Mouse (Mus musculus) embryonic facial prominence, embryonic 13.5 days (tissue): ENCODE measurements at regions not wholly inside any gene's neighbourhood (a gene's known extent, or its start where the extent isn't known, plus 50 kb on each side); places are given as distances from the start of the nearest gene placed in this dataset.

Experiments used
- ATAC-seq: fragments of 200-750 bp; cut with Nextera tagmentation; 2 replicates; pipeline ENCODE4 v1.8.0; 2017; ENCODE audit warnings: low read depth; ENCODE audit not compliant: insufficient number of reproducible peaks, insufficient read depth, low FRiP score, low TSS enrichment
- H3K27ac ChIP-seq: fragments of 300-500 bp; sonication (generic); 2 replicates; pipeline ENCODE4 v1.5.1; 2015; ENCODE audit warnings: moderate library complexity, mild to moderate bottlenecking, inconsistent platforms
- H3K27me3 ChIP-seq: fragments of 300-500 bp; sonication (generic); 2 replicates; pipeline ENCODE4 v1.6.1; 2015; ENCODE audit warnings: mild to moderate bottlenecking, inconsistent platforms
- H3K36me3 ChIP-seq: fragments of 300-500 bp; sonication (generic); 2 replicates; pipeline ENCODE4 v1.6.1; 2015; ENCODE audit warnings: mild to moderate bottlenecking, inconsistent platforms
- H3K4me1 ChIP-seq: fragments of 300-500 bp; sonication (generic); 2 replicates; pipeline ENCODE4 v1.6.1; 2015; ENCODE audit warnings: inconsistent platforms
- H3K4me2 ChIP-seq: fragments of 300-500 bp; sonication (generic); 2 replicates; pipeline ENCODE4 v1.6.1; 2015; ENCODE audit warnings: moderate library complexity, mild to moderate bottlenecking, inconsistent platforms
- H3K4me3 ChIP-seq: fragments of 300-500 bp; sonication (generic); 2 replicates; pipeline ENCODE4 v1.5.1; 2015; ENCODE audit warnings: mild to moderate bottlenecking, inconsistent platforms
- H3K9ac ChIP-seq: fragments of 300-500 bp; sonication (generic); 2 replicates; pipeline ENCODE4 v1.6.1; 2015; ENCODE audit warnings: mild to moderate bottlenecking, inconsistent platforms
- H3K9me3 ChIP-seq: fragments of 300-500 bp; sonication (generic); 2 replicates; pipeline ENCODE4 v1.6.1; 2016; ENCODE audit warnings: inconsistent platforms
- WGBS: fragments of 180-500 bp; shearing (Covaris S2); methylation state at CpG from one replicate; pipeline ENCODE4 v1.1.7; 2015; ENCODE audit warnings: mixed read lengths; 5-methylcytosine and 5-hydroxymethylcytosine counted together

GRCm38 (mm10) chr6:93093770-93094169 lies 150.5 kb upstream of the Adamts9 start:
- WGBS = 83% methylated on average over 2 of the region's 2 CpGs
- H3K4me3 ChIP-seq = no peak overlapping the region
- no peaks in the 10 kb centered on the region for H3K36me3 ChIP-seq
- H3K9ac ChIP-seq = no peak overlapping the region
- no peaks in the 10 kb centered on the region for H3K4me1 ChIP-seq
- H3K27me3 ChIP-seq = no peaks in the 10 kb centered on the region
- no peak overlapping the region for H3K4me2 ChIP-seq
- no peaks in the 10 kb centered on the region for H3K9me3 ChIP-seq
- H3K27ac ChIP-seq = no peak overlapping the region
- ATAC-seq = no peak

GRCm38 (mm10) chr6:93087329-93087728 lies 144.0 kb upstream of the Adamts9 start:
- Histone ChIP-seq H3K27me3 (no peaks in the 10 kb centered on the region), H3K9me3 (no peaks in the 10 kb centered on the region), H3K4me3 (no peak overlapping the region), H3K27ac (no peak overlapping the region), H3K4me1 (0 out of 2 replicates have a peak, but pooled peaks cover under 1% of the 10 kb centered on the region), H3K9ac (no peak overlapping the region), H3K4me2 (no peak overlapping the region), H3K36me3 (no peaks in the 10 kb centered on the region)
- WGBS = 74% methylated on average over 2 of the region's 2 CpGs
- ATAC-seq = no peak

GRCm38 (mm10) chr6:93084286-93084685 lies 141.0 kb upstream of the Adamts9 start:
- H3K4me2 ChIP-seq = no peak overlapping the region
- no peak for ATAC-seq
- H3K4me1 ChIP-seq = peaks cover 4% of the 10 kb centered on the region; the same call in 1 of the 2 replicates
- no peak overlapping the region for H3K9ac ChIP-seq
- WGBS = 83% methylated on average over 1 of the region's 1 CpGs
- H3K4me3 ChIP-seq = no peak overlapping the region
- H3K27me3 ChIP-seq = no peaks in the 10 kb centered on the region
- H3K27ac ChIP-seq = no peak overlapping the region
- H3K9me3 ChIP-seq = no peaks in the 10 kb centered on the region
- H3K36me3 ChIP-seq = no peaks in the 10 kb centered on the region

- Histone ChIP-seq H3K27ac (no peak overlapping the region), H3K9me3 (no peaks in the 10 kb centered on the region), H3K4me2 (no peak overlapping the region), H3K4me3 (no peak overlapping the region), H3K36me3 (no peaks in the 10 kb centered on the region), H3K27me3 (no peaks in the 10 kb centered on the region), H3K9ac (no peak overlapping the region), H3K4me1 (peaks cover 4% of the 10 kb centered on the region; the same call in 1 of the 2 replicates)
- 54% methylated on average over 6 of the region's 6 CpGs for WGBS
- ATAC-seq = no peak
These were observed 140.4 kb upstream of the Adamts9 start for GRCm38 (mm10) chr6:93083716-93084115.

GRCm38 (mm10) chr6:93082205-93082604 lies 138.9 kb upstream of the Adamts9 start:
- Histone ChIP-seq H3K9ac (no peak overlapping the region), H3K27ac (no peak overlapping the region), H3K4me2 (no peak overlapping the region), H3K9me3 (no peaks in the 10 kb centered on the region), H3K36me3 (no peaks in the 10 kb centered on the region), H3K4me1 (peaks cover 4% of the 10 kb centered on the region; the same call in 1 of the 2 replicates), H3K4me3 (no peak overlapping the region), H3K27me3 (no peaks in the 10 kb centered on the region)
- no peak for ATAC-seq
- 56% methylated on average over 4 of the region's 4 CpGs for WGBS

GRCm38 (mm10) chr6:93076681-93077080 lies 133.4 kb upstream of the Adamts9 start:
- Histone ChIP-seq H3K4me1 (no peaks in the 10 kb centered on the region), H3K27ac (no peak overlapping the region), H3K4me3 (no peak overlapping the region), H3K27me3 (no peaks in the 10 kb centered on the region), H3K9ac (no peak overlapping the region), H3K36me3 (no peaks in the 10 kb centered on the region), H3K4me2 (no peak overlapping the region), H3K9me3 (no peaks in the 10 kb centered on the region)
- no peak for ATAC-seq
- WGBS = 85% methylated on average over 1 of the region's 1 CpGs

GRCm38 (mm10) chr6:93075867-93076266 lies 132.6 kb upstream of the Adamts9 start:
- H3K27ac ChIP-seq = no peak overlapping the region
- H3K4me2 ChIP-seq = no peak overlapping the region
- 75% methylated on average over 5 of the region's 5 CpGs for WGBS
- H3K9ac ChIP-seq = no peak overlapping the region
- H3K9me3 ChIP-seq = no peaks in the 10 kb centered on the region
- no peaks in the 10 kb centered on the region for H3K27me3 ChIP-seq
- H3K4me1 ChIP-seq = no peaks in the 10 kb centered on the region
- no peak overlapping the region for H3K4me3 ChIP-seq
- ATAC-seq = no peak
- no peaks in the 10 kb centered on the region for H3K36me3 ChIP-seq

GRCm38 (mm10) chr6:93075011-93075410 lies 131.7 kb upstream of the Adamts9 start:
- H3K9ac ChIP-seq = no peak overlapping the region
- H3K9me3 ChIP-seq = no peaks in the 10 kb centered on the region
- no peaks in the 10 kb centered on the region for H3K27me3 ChIP-seq
- H3K4me1 ChIP-seq = no peaks in the 10 kb centered on the region
- no peak overlapping the region for H3K4me2 ChIP-seq
- no peak for ATAC-seq
- WGBS = 58% methylated on average over 4 of the region's 4 CpGs
- H3K27ac ChIP-seq = no peak overlapping the region
- H3K4me3 ChIP-seq = no peak overlapping the region
- H3K36me3 ChIP-seq = no peaks in the 10 kb centered on the region

GRCm38 (mm10) chr6:93070916-93071315 lies 127.6 kb upstream of the Adamts9 start:
- H3K9ac ChIP-seq = no peak overlapping the region
- peaks cover 13% of the 10 kb centered on the region for H3K4me1 ChIP-seq
- no peak overlapping the region for H3K4me3 ChIP-seq
- H3K9me3 ChIP-seq = no peaks in the 10 kb centered on the region
- ATAC-seq = no peak
- no peak overlapping the region for H3K27ac ChIP-seq
- no peaks in the 10 kb centered on the region for H3K36me3 ChIP-seq
- H3K4me2 ChIP-seq = no peak overlapping the region
- WGBS = 78% methylated on average over 5 of the region's 5 CpGs
- no peaks in the 10 kb centered on the region for H3K27me3 ChIP-seq

GRCm38 (mm10) chr6:93067808-93068207 lies 124.5 kb upstream of the Adamts9 start:
- Histone ChIP-seq H3K9ac (no peak overlapping the region), H3K4me3 (no peak overlapping the region), H3K4me2 (no peak overlapping the region), H3K27ac (no peak overlapping the region), H3K9me3 (no peaks in the 10 kb centered on the region), H3K36me3 (no peaks in the 10 kb centered on the region), H3K4me1 (peaks cover 19% of the 10 kb centered on the region), H3K27me3 (no peaks in the 10 kb centered on the region)
- no peak for ATAC-seq
- 88% methylated on average over 5 of the region's 5 CpGs for WGBS

- Histone ChIP-seq H3K27me3 (no peaks in the 10 kb centered on the region), H3K4me2 (peak overlapping the region; percentile 58), H3K36me3 (no peaks in the 10 kb centered on the region), H3K9me3 (no peaks in the 10 kb centered on the region), H3K4me3 (peak overlapping the region; percentile 28; the same call in 1 of the 2 replicates), H3K27ac (peak overlapping the region; percentile 81), H3K9ac (peak overlapping the region; percentile 36), H3K4me1 (peaks cover 19% of the 10 kb centered on the region)
- WGBS = 9% methylated on average over 11 of the region's 11 CpGs
- no peak for ATAC-seq
These were observed 123.5 kb upstream of the Adamts9 start for GRCm38 (mm10) chr6:93066553-93067376.

GRCm38 (mm10) chr6:93065917-93066552 lies 122.7 kb upstream of the Adamts9 start:
- Histone ChIP-seq H3K4me3 (peak overlapping the region; percentile 28; the same call in 1 of the 2 replicates), H3K4me2 (peak overlapping the region; percentile 58), H3K9me3 (no peaks in the 10 kb centered on the region), H3K27ac (peak overlapping the region; percentile 81), H3K27me3 (no peaks in the 10 kb centered on the region), H3K36me3 (no peaks in the 10 kb centered on the region), H3K4me1 (peaks cover 19% of the 10 kb centered on the region), H3K9ac (no peak overlapping the region)
- no peak for ATAC-seq
- WGBS = 33% methylated on average over 12 of the region's 12 CpGs
